Mouse (Mus musculus) C2C12 (cell line): ENCODE measurements around the gene Pcbp4. TPM values are rescaled to one million over a fixed set of nuclear protein-coding genes. Genes with fewer than 3 reads are reported as not detected.

ENCODE experiments used
- H3K27me3 ChIP-seq: one replicate; pipeline ENCODE4 v1.6.1; 2011; ENCODE audit not compliant: control insufficient read depth, insufficient read depth, insufficient read length
- H3K36me3 ChIP-seq: one replicate; pipeline ENCODE4 v1.6.1; 2011; ENCODE audit not compliant: control insufficient read depth, insufficient read depth
- H3K4me3 ChIP-seq: one replicate; pipeline ENCODE4 v1.5.1; 2011; ENCODE audit warnings: mild to moderate bottlenecking, control low read depth; ENCODE audit not compliant: poor library complexity, insufficient read depth, severe bottlenecking
- H3K79me2 ChIP-seq: one replicate; pipeline ENCODE4 v1.6.1; 2011; ENCODE audit not compliant: control insufficient read depth, insufficient read depth
- H3K79me3 ChIP-seq: one replicate; pipeline ENCODE4 v1.6.1; 2011; ENCODE audit warnings: low read depth, control low read depth
- H3ac ChIP-seq: one replicate; pipeline ENCODE3; 2011; ENCODE audit warnings: low read depth; ENCODE audit not compliant: control insufficient read depth, insufficient read length
- CEBPB ChIP-seq: IDR thresholded peaks from one replicate; pipeline ENCODE4 v1.6.1; 2011; ENCODE audit warnings: low read depth, mild to moderate bottlenecking, control low read depth, moderate library complexity
- CTCF ChIP-seq: IDR thresholded peaks from one replicate; pipeline ENCODE4 v1.5.1; 2011; ENCODE audit not compliant: control insufficient read depth, insufficient read depth, insufficient read length
- FOSL1 ChIP-seq: IDR thresholded peaks from one replicate; pipeline ENCODE4 v1.8.0; 2011; ENCODE audit warnings: mild to moderate bottlenecking, low read length; ENCODE audit not compliant: poor library complexity, insufficient read depth, severe bottlenecking
- MAX ChIP-seq: IDR thresholded peaks from one replicate; pipeline ENCODE4 v1.6.1; 2011; ENCODE audit warnings: mild to moderate bottlenecking, control low read depth
- MYOD1 ChIP-seq: IDR thresholded peaks from one replicate; pipeline ENCODE4 v1.6.1; 2011; ENCODE audit warnings: low read depth; ENCODE audit not compliant: control insufficient read depth, insufficient read length
- MYOG ChIP-seq: IDR thresholded peaks from one replicate; pipeline ENCODE4 v1.6.1; 2011; ENCODE audit not compliant: control insufficient read depth, insufficient read length; ENCODE audit errors: extremely low read depth
- USF1 ChIP-seq: IDR thresholded peaks from one replicate; pipeline ENCODE4 v1.6.1; 2011; ENCODE audit warnings: low read depth, mild to moderate bottlenecking, control low read depth, moderate library complexity
- polyA plus RNA-seq: library from polyadenylated mRNA; unstranded; fragments of >200 nt; fragmentation: generic; extraction: Trizol; gene quantifications from one replicate; pipeline ENCODE4 v1.2.1, GENCODE M21; 2012; ENCODE audit warnings: missing spikeins

The Pcbp4 gene
- polyA plus RNA-seq, 1 experiment = 294 TPM

GRCm38 (mm10) chr9:106411091-106411594 is 41.9 kb upstream of the Pcbp4 start:
- Histone ChIP-seq H3K4me3 (no peak overlapping the region), H3K79me3 (no peaks in the 10 kb centered on the region), H3K36me3 (no peaks in the 10 kb centered on the region), H3K79me2 (no peaks in the 10 kb centered on the region), H3ac (no peak overlapping the region), H3K27me3 (no peaks in the 10 kb centered on the region)
- TF ChIP-seq CTCF (no peak), MYOG (no peak), MAX (no peak), USF1 (no peak), MYOD1 (no peak), CEBPB (no peak), FOSL1 (no peak)

- Histone ChIP-seq H3K27me3 (no peaks in the 10 kb centered on the region), H3K36me3 (no peaks in the 10 kb centered on the region), H3K79me3 (no peaks in the 10 kb centered on the region), H3K79me2 (no peaks in the 10 kb centered on the region), H3K4me3 (no peak overlapping the region), H3ac (no peak overlapping the region)
- no peak for TF ChIP-seq MAX
- no peak for TF ChIP-seq FOSL1
- no peak for TF ChIP-seq CEBPB
- no peak for TF ChIP-seq MYOG
- no peak for TF ChIP-seq USF1
- no peak for TF ChIP-seq MYOD1
- no peak for TF ChIP-seq CTCF
These were observed 41.4 kb upstream of the Pcbp4 start for GRCm38 (mm10) chr9:106411729-106412128.

GRCm38 (mm10) chr9:106412210-106412609 is 40.9 kb upstream of the Pcbp4 start:
- H3K27me3 ChIP-seq = no peaks in the 10 kb centered on the region
- no peaks in the 10 kb centered on the region for H3K79me2 ChIP-seq

GRCm38 (mm10) chr9:106413606-106414005 is 39.5 kb upstream of the Pcbp4 start:
- Histone ChIP-seq H3K4me3 (no peak overlapping the region), H3K79me3 (no peaks in the 10 kb centered on the region), H3K79me2 (no peaks in the 10 kb centered on the region), H3K27me3 (no peaks in the 10 kb centered on the region), H3ac (no peak overlapping the region), H3K36me3 (no peaks in the 10 kb centered on the region)
- no peak for TF ChIP-seq CEBPB
- TF ChIP-seq USF1 = no peak
- no peak for TF ChIP-seq MYOD1
- no peak for TF ChIP-seq MYOG
- TF ChIP-seq FOSL1 = no peak
- no peak for TF ChIP-seq MAX
- no peak for TF ChIP-seq CTCF

More at GRCm38 (mm10) chr9:106412210-106412609, 40.9 kb upstream of the Pcbp4 start:
- TF ChIP-seq MYOD1 (no peak), MYOG (no peak), CTCF (no peak), FOSL1 (no peak), USF1 (no peak), CEBPB (no peak), MAX (no peak)
- H3ac ChIP-seq = no peak overlapping the region
- H3K36me3 ChIP-seq = no peaks in the 10 kb centered on the region
- H3K79me3 ChIP-seq = no peaks in the 10 kb centered on the region
- no peak overlapping the region for H3K4me3 ChIP-seq

- H3K79me3 ChIP-seq = no peaks in the 10 kb centered on the region
- H3K36me3 ChIP-seq = no peaks in the 10 kb centered on the region
- no peaks in the 10 kb centered on the region for H3K79me2 ChIP-seq
- no peaks in the 10 kb centered on the region for H3K27me3 ChIP-seq
- H3ac ChIP-seq = no peak overlapping the region
- H3K4me3 ChIP-seq = no peak overlapping the region
- TF ChIP-seq MAX (no peak), FOSL1 (no peak), MYOD1 (no peak), MYOG (no peak), CTCF (no peak), CEBPB (no peak), USF1 (no peak)
These were observed 36.3 kb upstream of the Pcbp4 start for GRCm38 (mm10) chr9:106416826-106417225.

GRCm38 (mm10) chr9:106417841-106418625 is 35.1 kb upstream of the Pcbp4 start:
- H3K4me3 ChIP-seq = no peak overlapping the region
- no peaks in the 10 kb centered on the region for H3K27me3 ChIP-seq
- peak overlapping the region; percentile 19 for H3ac ChIP-seq
- H3K79me2 ChIP-seq = no peaks in the 10 kb centered on the region
- TF ChIP-seq FOSL1 (no peak), MYOD1 (no peak), CEBPB (no peak), CTCF (no peak), MYOG (no peak), MAX (no peak), USF1 (no peak)
- no peaks in the 10 kb centered on the region for H3K36me3 ChIP-seq
- no peaks in the 10 kb centered on the region for H3K79me3 ChIP-seq
